Mouse (Mus musculus) heart, postnatal 0 days (tissue): ENCODE measurements around the gene Exog. TPM values are rescaled to one million over a fixed set of nuclear protein-coding genes. Genes with fewer than 3 reads are reported as not detected.

Source experiments
- ATAC-seq: fragments of 200-750 bp; cut with Nextera tagmentation; 2 replicates; pipeline ENCODE4 v1.8.0; 2017; ENCODE audit warnings: low read depth, moderate number of reproducible peaks, moderate library complexity; ENCODE audit not compliant: insufficient read depth
- DNase-seq: peaks from one replicate; pipeline ENCODE4 v3.0.0-alpha.2; 2016; ENCODE audit warnings: low spot score
- H3K27ac ChIP-seq: fragments of 300-500 bp; sonication (generic); 2 replicates; pipeline ENCODE4 v1.5.1; 2014; ENCODE audit warnings: low read depth, mild to moderate bottlenecking
- H3K27me3 ChIP-seq: fragments of 300-500 bp; sonication (generic); 2 replicates; pipeline ENCODE4 v1.6.1; 2014; ENCODE audit warnings: low read length, mixed read lengths; ENCODE audit not compliant: control insufficient read depth, insufficient read depth
- H3K36me3 ChIP-seq: fragments of 300-500 bp; sonication (generic); replicated peaks from 2 replicates; pipeline ENCODE4 v1.6.1; 2014; ENCODE audit warnings: low read length, mixed read lengths; ENCODE audit not compliant: control insufficient read depth, insufficient read depth
- H3K4me1 ChIP-seq: fragments of 300-500 bp; sonication (generic); 2 replicates; pipeline ENCODE4 v1.6.1; 2014; ENCODE audit warnings: antibody characterized with exemption; ENCODE audit not compliant: control insufficient read depth, insufficient read depth
- H3K4me2 ChIP-seq: fragments of 300-500 bp; sonication (generic); 2 replicates; pipeline ENCODE4 v1.6.1; 2014; ENCODE audit warnings: low read depth, mild to moderate bottlenecking, low read length, moderate library complexity
- H3K4me3 ChIP-seq: fragments of 300-500 bp; sonication (generic); 2 replicates; pipeline ENCODE4 v1.5.1; 2014; ENCODE audit warnings: low read depth, low read length
- H3K9ac ChIP-seq: fragments of 300-500 bp; sonication (generic); replicated peaks from 2 replicates; pipeline ENCODE4 v1.6.1; 2014; ENCODE audit warnings: low read depth, low read length, mixed read lengths
- H3K9me3 ChIP-seq: fragments of 300-500 bp; sonication (generic); replicated peaks from 2 replicates; pipeline ENCODE4 v1.6.1; 2016; ENCODE audit warnings: low read length; ENCODE audit not compliant: control insufficient read depth
- CTCF ChIP-seq: IDR thresholded peaks from 2 replicates; pipeline ENCODE4 v1.5.1; 2016; ENCODE audit warnings: antibody characterized with exemption, control low read depth, low read depth
- EP300 ChIP-seq: IDR thresholded peaks from 2 replicates; pipeline ENCODE4 v1.6.1; 2016; ENCODE audit warnings: antibody characterized with exemption, low read depth
- WGBS: fragments of 180-500 bp; shearing (Covaris S2); extraction: QIAGEN DNeasy Blood & Tissue Kit; methylation state at CpG from one replicate; pipeline ENCODE4 v1.1.7; 2014; 5-methylcytosine and 5-hydroxymethylcytosine counted together
- polyA plus RNA-seq: library from polyadenylated mRNA; unstranded; fragments of >200 nt; fragmentation: Nextera tagmentation; extraction: Ambion mirVana; gene quantifications from 2 replicates; pipeline ENCODE4 v1.2.1, GENCODE M21; 2015
- total RNA-seq: library from RNA; depleted of rRNA; stranded (reverse); fragments of >200 nt; gene quantifications from 2 replicates; pipeline ENCODE4 v1.2.3, GENCODE M21; 2014; ENCODE audit warnings: low replicate concordance

Gene Exog
- total and polyA plus RNA-seq, 2 experiments from 2014 or later: 3.0 to 4.2 TPM

DNA sequence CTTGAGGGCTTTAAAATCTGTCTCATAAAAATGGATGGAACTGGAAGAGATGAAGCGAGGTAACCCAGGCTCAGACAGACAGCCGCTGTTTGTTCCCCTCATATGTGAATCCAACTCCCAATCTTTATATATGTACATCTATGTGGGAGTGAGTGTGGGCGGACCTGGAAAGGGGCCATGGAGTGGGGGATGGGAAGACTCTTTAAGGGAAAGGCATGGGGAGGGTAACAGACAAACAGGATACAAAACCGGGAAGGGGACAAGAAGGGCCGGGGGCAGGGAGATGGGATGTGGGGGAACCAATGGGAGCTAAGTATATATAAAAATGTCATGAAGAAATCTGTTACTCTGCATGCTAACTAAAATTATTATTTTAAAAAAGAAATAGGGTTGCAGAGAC is 52.2 kb downstream of the Exog start:
- whole genome bisulfite sequencing: 52% methylated on average over 5 of the region's 5 CpGs
- Histone ChIP-seq H3K4me3 (no peak overlapping the region), H3K9ac (no peak overlapping the region), H3K9me3 (no peaks in the 10 kb centered on the region), H3K4me2 (no peak overlapping the region), H3K27ac (peak overlapping the region; percentile 12; the same call in 1 of the 2 replicates), H3K27me3 (no peaks in the 10 kb centered on the region), H3K4me1 (peaks cover 19% of the 10 kb centered on the region), H3K36me3 (peaks cover 51% of the 10 kb centered on the region)
- DNase-seq (no peak), ATAC-seq (no peak)
- no peak for TF ChIP-seq CTCF
- TF ChIP-seq EP300: no peak

DNA sequence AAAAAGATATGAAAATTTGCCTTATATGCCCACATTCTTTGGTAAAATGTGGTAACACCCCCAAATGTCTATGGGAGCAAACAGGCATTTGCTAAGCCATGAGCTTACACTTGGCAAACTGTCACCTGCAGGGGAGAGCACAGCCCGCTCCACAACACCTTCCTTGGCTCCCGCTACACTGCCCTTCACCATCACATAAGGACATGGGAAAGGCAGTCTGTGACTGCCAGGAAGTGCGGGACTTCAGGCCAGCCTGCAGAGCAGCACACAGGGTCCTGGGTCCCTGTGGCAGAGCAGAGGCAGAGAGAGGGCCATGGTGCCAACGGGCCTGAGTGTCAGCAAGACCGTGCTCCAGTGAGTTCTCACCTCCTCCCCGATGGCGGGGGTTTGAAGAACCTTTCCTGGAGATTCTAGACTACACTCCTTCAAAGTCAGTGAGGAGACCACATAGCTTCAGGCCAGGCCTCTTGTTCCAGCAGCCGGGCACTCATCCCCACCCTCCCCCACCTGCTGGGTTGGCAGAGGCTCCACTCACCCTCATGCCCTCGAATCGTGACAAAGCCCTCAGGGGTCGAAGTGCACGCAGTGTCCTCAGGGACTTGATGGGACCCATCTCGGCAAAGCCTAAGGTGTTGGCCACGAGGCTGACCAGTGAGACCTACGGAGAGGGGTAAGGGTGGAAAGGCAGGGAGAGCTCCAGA is 53.0 kb downstream of the Exog start:
- 77% methylated on average over 15 of the region's 15 CpGs for WGBS
- Histone ChIP-seq H3K4me1 (peaks cover 19% of the 10 kb centered on the region), H3K4me3 (no peak overlapping the region), H3K9ac (no peak overlapping the region), H3K9me3 (no peaks in the 10 kb centered on the region), H3K36me3 (peaks cover 49% of the 10 kb centered on the region), H3K4me2 (no peak overlapping the region), H3K27ac (peak overlapping the region; percentile 48), H3K27me3 (no peaks in the 10 kb centered on the region)
- TF ChIP-seq CTCF: no peak
- no peak for TF ChIP-seq EP300
- ATAC-seq (peak; percentile 65), DNase-seq (no peak)

DNA sequence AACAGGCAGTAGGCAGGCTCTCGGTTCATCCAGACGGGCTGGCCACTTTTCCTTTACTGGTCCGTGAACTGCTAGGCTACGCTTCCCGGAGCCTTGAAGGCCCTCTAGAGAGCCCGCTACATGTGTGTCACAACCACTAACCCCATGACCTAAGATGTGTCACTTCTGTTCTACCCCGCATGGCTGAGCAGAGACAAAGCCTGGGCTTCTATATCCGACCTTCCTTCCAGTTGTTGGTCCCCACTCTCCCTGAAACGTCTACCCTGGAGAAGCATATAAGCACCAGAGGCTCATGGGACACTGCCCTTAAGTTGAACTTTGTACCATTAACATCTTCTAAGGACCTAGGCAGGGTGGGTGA is 53.5 kb downstream of the Exog start:
- peaks cover 43% of the 10 kb centered on the region for H3K36me3 ChIP-seq
- ATAC-seq: no peak
- WGBS: 88% methylated on average over 9 of the region's 9 CpGs
- no peak for TF ChIP-seq EP300
- TF ChIP-seq CTCF: no peak
- no peak for DNase-seq
- H3K27ac ChIP-seq: no peak overlapping the region
- no peaks in the 10 kb centered on the region for H3K27me3 ChIP-seq
- H3K4me1 ChIP-seq: peaks cover 19% of the 10 kb centered on the region
- H3K4me2 ChIP-seq: no peak overlapping the region
- no peak overlapping the region for H3K9ac ChIP-seq
- no peaks in the 10 kb centered on the region for H3K9me3 ChIP-seq
- no peak overlapping the region for H3K4me3 ChIP-seq

DNA sequence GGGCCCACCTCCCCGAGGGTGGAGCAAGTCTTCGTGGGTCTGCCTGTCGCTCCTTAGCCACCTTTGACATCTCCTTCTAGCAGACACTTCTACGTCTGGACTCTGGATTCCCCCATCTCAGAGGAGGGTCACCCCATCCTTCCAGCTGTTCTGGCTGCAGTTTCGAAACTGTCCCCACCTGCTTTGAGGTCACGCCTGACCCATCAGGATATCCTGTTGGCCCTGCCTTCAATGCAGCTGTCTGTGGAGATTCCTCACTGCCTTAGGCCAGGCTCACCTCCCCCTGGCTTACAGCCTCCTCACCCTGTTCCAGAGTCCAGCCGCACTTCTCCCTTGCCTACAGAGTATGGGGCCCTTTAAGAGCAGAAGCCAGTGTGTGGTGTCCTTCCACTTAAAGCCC is 54.1 kb downstream of the Exog start:
- H3K27ac ChIP-seq: no peak overlapping the region; the same call in 1 of the 2 replicates
- DNase-seq (no peak), ATAC-seq (no peak)
- no peak overlapping the region for H3K9ac ChIP-seq
- no peak overlapping the region for H3K4me3 ChIP-seq
- H3K4me2 ChIP-seq: no peak overlapping the region
- peaks cover 19% of the 10 kb centered on the region for H3K4me1 ChIP-seq
- H3K36me3 ChIP-seq: peaks cover 37% of the 10 kb centered on the region
- no peaks in the 10 kb centered on the region for H3K9me3 ChIP-seq
- TF ChIP-seq EP300: no peak
- TF ChIP-seq CTCF: no peak
- 79% methylated on average over 7 of the region's 7 CpGs for WGBS
- H3K27me3 ChIP-seq: no peaks in the 10 kb centered on the region

DNA sequence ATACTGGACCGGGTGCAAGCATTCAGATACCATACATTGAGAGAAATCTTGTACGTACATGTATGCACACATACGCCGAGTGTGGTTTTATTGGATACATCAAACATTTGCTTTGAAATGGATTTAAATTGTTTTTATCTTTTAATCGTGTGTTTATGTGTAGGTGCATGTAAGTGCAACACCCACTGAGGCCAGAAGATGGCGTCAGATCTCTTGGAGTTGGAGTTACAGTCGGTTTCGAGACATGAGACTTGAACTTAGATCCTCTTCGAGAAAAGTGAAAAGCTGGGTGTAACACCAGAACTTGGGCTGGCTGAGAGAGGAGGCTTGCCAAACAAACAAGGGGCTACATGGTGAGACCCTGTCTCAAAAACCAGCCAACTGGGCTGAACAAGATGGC is 58.9 kb downstream of the Exog start:
- no peak for DNase-seq
- ATAC-seq: no peak
- no peak overlapping the region for H3K4me2 ChIP-seq
- no peak overlapping the region for H3K27ac ChIP-seq
- H3K4me3 ChIP-seq: no peak overlapping the region
- H3K9ac ChIP-seq: no peak overlapping the region
- H3K9me3 ChIP-seq: peaks cover 5% of the 10 kb centered on the region
- H3K27me3 ChIP-seq: no peaks in the 10 kb centered on the region
- WGBS: 93% methylated on average over 9 of the region's 9 CpGs
- no peaks in the 10 kb centered on the region for H3K4me1 ChIP-seq
- no peak for TF ChIP-seq EP300
- TF ChIP-seq CTCF: peak; percentile 16; the same call in 1 of the 2 replicates
- peaks cover 30% of the 10 kb centered on the region for H3K36me3 ChIP-seq

DNA sequence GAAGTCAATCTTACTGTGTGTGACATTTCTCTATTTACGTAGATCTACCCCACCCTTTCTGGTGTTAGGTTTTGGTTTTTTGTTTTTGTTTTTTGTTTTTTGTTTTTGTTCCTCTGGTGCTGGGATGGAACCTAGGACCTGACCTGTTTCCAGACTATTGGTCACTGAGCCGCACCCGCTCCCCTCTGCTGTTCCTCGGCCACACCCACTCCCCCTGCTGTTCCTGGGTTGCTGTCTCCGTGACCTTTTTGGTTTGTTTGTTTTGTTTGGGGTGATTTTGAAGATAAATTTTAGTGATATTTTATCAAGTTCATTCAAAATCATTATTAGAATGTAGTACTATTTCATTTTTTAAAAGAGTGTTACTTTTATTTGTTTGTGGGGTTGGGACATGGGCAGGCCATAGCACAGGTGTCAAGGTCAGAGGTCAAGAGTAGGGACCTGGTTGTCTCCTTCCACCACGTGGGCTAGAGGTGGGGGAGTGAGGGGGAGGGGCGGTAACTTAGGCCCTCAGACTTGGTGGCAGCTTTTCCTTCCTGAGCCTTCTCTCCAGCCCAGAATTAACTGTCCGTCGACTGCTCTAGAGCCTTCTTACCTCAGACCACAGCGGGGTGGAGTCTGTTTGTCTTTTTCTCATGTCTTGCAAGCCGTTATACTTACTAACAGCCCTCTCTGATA is 60.4 kb downstream of the Exog start:
- Histone ChIP-seq H3K27ac (no peak overlapping the region), H3K4me3 (no peak overlapping the region), H3K27me3 (no peaks in the 10 kb centered on the region), H3K4me2 (no peak overlapping the region), H3K9ac (no peak overlapping the region), H3K9me3 (peaks cover 5% of the 10 kb centered on the region), H3K4me1 (no peaks in the 10 kb centered on the region), H3K36me3 (peaks cover 29% of the 10 kb centered on the region)
- 72% methylated on average over 11 of the region's 11 CpGs for WGBS
- no peak for TF ChIP-seq EP300
- no peak for TF ChIP-seq CTCF
- ATAC-seq (no peak), DNase-seq (no peak)
